Comparison of ENCODE assay signal across 8 mouse cellular contexts in the genomic region with DNA sequence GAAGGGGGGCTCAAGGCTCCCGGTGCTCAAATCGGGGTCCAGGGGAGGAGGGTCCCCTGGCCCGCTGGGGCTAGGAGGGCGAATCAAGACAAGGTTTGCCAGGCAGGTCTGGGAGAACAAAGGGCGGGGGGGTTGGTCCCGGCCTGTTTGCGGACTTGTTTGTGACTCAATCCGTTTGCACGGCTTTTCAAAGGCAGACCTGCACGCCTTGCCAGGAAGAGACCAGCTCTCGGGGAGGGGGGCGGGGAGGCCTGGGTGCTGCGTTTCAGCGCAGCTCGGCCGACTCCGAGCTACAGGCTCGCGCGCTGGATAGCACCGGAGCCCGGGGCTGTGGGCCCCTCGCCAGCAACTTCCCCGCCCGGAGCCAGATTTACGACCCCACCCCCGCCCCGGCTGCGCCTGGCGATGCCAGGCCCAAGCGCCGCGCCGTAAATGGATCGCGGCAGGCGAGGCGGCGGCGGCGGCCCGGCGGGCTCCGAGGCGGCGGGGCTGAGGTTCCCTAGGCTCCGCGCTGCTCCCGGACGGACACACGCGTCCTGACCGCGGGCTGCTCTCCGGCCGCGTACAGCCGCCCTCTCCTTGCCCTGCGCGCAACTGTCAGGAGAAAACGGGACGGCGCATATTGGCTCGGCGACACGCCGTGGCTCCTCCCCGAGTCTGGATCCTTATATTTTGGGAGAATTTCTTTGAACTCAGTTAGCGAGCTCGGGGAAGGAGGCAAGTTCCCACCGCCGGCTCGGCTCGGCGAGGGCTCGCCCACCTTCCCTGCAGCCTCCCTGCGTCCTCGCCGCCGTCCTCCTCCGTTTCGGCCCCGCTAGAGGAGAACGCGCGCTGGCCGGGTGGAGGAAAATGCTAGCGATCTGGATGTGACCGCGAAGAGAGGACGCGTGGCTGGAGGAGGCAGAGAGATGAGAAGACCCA. TPM values are rescaled to one million over a fixed set of nuclear protein-coding genes. Genes with fewer than 3 reads are reported as not detected.
DNase-seq lines count a peak whose midpoint lies in the region; ATAC-seq and TF ChIP-seq lines count a peak whose summit lies in the region.

A gene (plus strand): TSS at position 695 of the 921 bp plus-strand sequence.

- H3K27me3 ChIP-seq in megakaryocyte, embryonic 14.5 days (replicated peaks): peaks cover 68% of the 10 kb centered on the region
- peaks cover 50% of the 10 kb centered on the region for H3K27me3 ChIP-seq in embryonic facial prominence, embryonic 10.5 days (replicated peaks; ENCODE audit: low read depth, poor library complexity, severe bottlenecking)
- peaks cover 11% of the 10 kb centered on the region; the same call in 1 of the 2 replicates for H3K27me3 ChIP-seq in heart, adult 2 months (ENCODE audit: control insufficient read depth, insufficient read depth, low read length)
- H3K27me3 ChIP-seq in limb, embryonic 15.5 days: peaks cover 16% of the 10 kb centered on the region
- peaks cover 25% of the 10 kb centered on the region; the same call in 1 of the 2 replicates for H3K27me3 ChIP-seq in thymus, adult 2 months (ENCODE audit: control insufficient read depth, insufficient read depth, low read length)

- no peak for TF ChIP-seq CTCF in heart, adult 2 months (IDR thresholded peaks at IDR 0.05)
- no peak for TF ChIP-seq CTCF in thymus, adult 2 months (IDR thresholded peaks at IDR 0.05; ENCODE audit: borderline replicate concordance, control insufficient read depth, extremely low read depth, insufficient read depth, low read length, poor library complexity)

- H3K4me2 ChIP-seq in limb, embryonic 15.5 days: peak within 1 kb of the TSS; percentile 100

- peak within 1 kb of the TSS; percentile 88 for H3K4me3 ChIP-seq in megakaryocyte, embryonic 14.5 days (replicated peaks)
- H3K4me3 ChIP-seq in embryonic facial prominence, embryonic 10.5 days: peak within 1 kb of the TSS; percentile 77
- H3K4me3 ChIP-seq in heart, adult 2 months: peak within 1 kb of the TSS; percentile 58
- peak within 1 kb of the TSS; percentile 61 for H3K4me3 ChIP-seq in limb, embryonic 15.5 days
- H3K4me3 ChIP-seq in thymus, adult 2 months (ENCODE audit: control insufficient read depth, insufficient read depth, low read length): peak within 1 kb of the TSS; percentile 25

- under 1% methylated on average over 92 of the region's 92 CpGs for WGBS in embryonic facial prominence, embryonic 10.5 days
- WGBS in heart, adult 2 months: under 1% methylated on average over 92 of the region's 92 CpGs
- WGBS in limb, embryonic 15.5 days: under 1% methylated on average over 87 of the region's 92 CpGs
- under 1% methylated on average over 88 of the region's 92 CpGs for WGBS in thymus, adult 2 months

- peaks cover 38% of the 10 kb centered on the region for H3K4me1 ChIP-seq in megakaryocyte, embryonic 14.5 days
- peaks cover 54% of the 10 kb centered on the region for H3K4me1 ChIP-seq in embryonic facial prominence, embryonic 10.5 days
- H3K4me1 ChIP-seq in heart, adult 2 months (ENCODE audit: control insufficient read depth, insufficient read depth, low read length): no peaks in the 10 kb centered on the region
- peaks cover 48% of the 10 kb centered on the region for H3K4me1 ChIP-seq in limb, embryonic 15.5 days
- peaks cover 31% of the 10 kb centered on the region for H3K4me1 ChIP-seq in thymus, adult 2 months (replicated peaks; ENCODE audit: control insufficient read depth, insufficient read depth, low read length)

- H3K79me2 ChIP-seq in heart, adult 2 months (replicated peaks; ENCODE audit: control insufficient read depth, insufficient read depth, low read length): no peaks in the 10 kb centered on the region

- peaks cover 3% of the 10 kb centered on the region; the same call in 1 of the 2 replicates for H3K9me3 ChIP-seq in megakaryocyte, embryonic 14.5 days
- no peaks in the 10 kb centered on the region; the same call in 1 of the 2 replicates for H3K9me3 ChIP-seq in embryonic facial prominence, embryonic 10.5 days
- no peaks in the 10 kb centered on the region for H3K9me3 ChIP-seq in limb, embryonic 15.5 days

- DNase-seq in embryonic facial prominence, embryonic 10.5 days (ENCODE audit: low spot score): peak; percentile 84
- DNase-seq in heart, adult 2 months: peak; percentile 47 to 53
- DNase-seq in kidney, adult 9 months: peak; percentile 12
- peak; percentile 80 for DNase-seq in neural tube, embryonic 10.5 days (ENCODE audit: extremely low spot score, low spot score)
- DNase-seq in thymus, adult 2 months: peak; percentile 4

- H3K9ac ChIP-seq in heart, adult 2 months (ENCODE audit: low read depth, low read length): peak within 1 kb of the TSS; percentile 63
- H3K9ac ChIP-seq in limb, embryonic 15.5 days: peak within 1 kb of the TSS; percentile 72

- ATAC-seq in megakaryocyte, adult 5-6 weeks (ENCODE audit: poor library complexity, severe bottlenecking): no peak
- ATAC-seq in limb, embryonic 15.5 days (ENCODE audit: insufficient number of reproducible peaks, low FRiP score, low TSS enrichment, low read depth): peak; percentile 51; the same call in 1 of the 2 replicates

- TF ChIP-seq EP300 in heart, adult 2 months (IDR thresholded peaks at IDR 0.05; ENCODE audit: insufficient read depth, low read depth, low read length): no peak

- intact Hi-C loops in heart, adult 2 months (cut with DNase I): no loop called here

- H3K36me3 ChIP-seq in megakaryocyte, embryonic 14.5 days (replicated peaks; ENCODE audit: low read length): no peaks in the 10 kb centered on the region
- H3K36me3 ChIP-seq in embryonic facial prominence, embryonic 10.5 days (replicated peaks): peaks cover 6% of the 10 kb centered on the region; the same call in 1 of the 2 replicates
- H3K36me3 ChIP-seq in heart, adult 2 months (ENCODE audit: control insufficient read depth, insufficient read depth, low read length): no peaks in the 10 kb centered on the region
- H3K36me3 ChIP-seq in limb, embryonic 15.5 days: no peaks in the 10 kb centered on the region
- no peaks in the 10 kb centered on the region for H3K36me3 ChIP-seq in thymus, adult 2 months (ENCODE audit: control insufficient read depth, insufficient read depth, low read length)

- peak within 1 kb of the TSS; percentile 85 for H3K27ac ChIP-seq in embryonic facial prominence, embryonic 10.5 days (replicated peaks)
- peak within 1 kb of the TSS; percentile 3; the same call in 1 of the 2 replicates for H3K27ac ChIP-seq in heart, adult 2 months
- peak within 1 kb of the TSS; percentile 80 for H3K27ac ChIP-seq in limb, embryonic 15.5 days
- no peak within 1 kb of the TSS for H3K27ac ChIP-seq in thymus, adult 2 months (ENCODE audit: control insufficient read depth, insufficient read depth, low read length)

- TF ChIP-seq POLR2A in heart, adult 2 months (IDR thresholded peaks at IDR 0.05; ENCODE audit: insufficient read depth, low read depth, low read length): no peak
- no peak for TF ChIP-seq POLR2A in thymus, adult 2 months (IDR thresholded peaks at IDR 0.05; ENCODE audit: control insufficient read depth, extremely low read depth, insufficient read depth, low read length, poor library complexity)

RNA-seq across cellular contexts. Expression of the gene that starts here (rescaled TPM):
- polyA plus RNA-seq in megakaryocyte, embryonic 14.5 days (2012; ENCODE audit: insufficient read depth, low replicate concordance): not detected in 2 replicates
- total RNA-seq in megakaryocyte, adult 5-6 weeks (2015): 0.02 and 0.20 TPM in 2 replicates
- total RNA-seq in megakaryocyte, adult 5-6 weeks (2017): 0.04 TPM in 1 of 2 replicates, not detected in the other
- polyA plus RNA-seq in embryonic facial prominence, embryonic 10.5 days (2016; fragmentation: Nextera tagmentation; extraction: Ambion mirVana): 9.0 and 10.2 TPM in 2 replicates
- 1 to 10 TPM; 2.4 to 3.0 TPM for total RNA-seq in heart, adult 2 months (2021)
- 0.86 and 1.1 TPM in 2 replicates for polyA plus RNA-seq in heart, adult 2 months (2012; rRNA removed)
- polyA plus RNA-seq in limb, embryonic 15.5 days (2015; fragmentation: Nextera tagmentation; extraction: Ambion mirVana): 3.8 and 5.3 TPM in 2 replicates
- polyA plus RNA-seq in thymus, adult 2 months (2012; rRNA removed): 0.15 and 0.16 TPM in 2 replicates

Comparison
In these comparisons a context has a peak if more than half of its experiments do, and no peak if none do; other contexts are left out.
1. Peak in DNase-seq and H3K4me3 ChIP-seq in thymus, adult 2 months; RNA of the gene not detected or under 1 TPM.
2. H3K4me3 ChIP-seq: peak in every context shown above with its lines; median percentile 88 in megakaryocyte, embryonic 14.5 days; 77 in embryonic facial prominence, embryonic 10.5 days; 61 in limb, embryonic 15.5 days; 58 in heart, adult 2 months; 25 in thymus, adult 2 months.
3. DNase-seq: peak in every context shown above with its lines; median percentile 84 in embryonic facial prominence, embryonic 10.5 days; 80 in neural tube, embryonic 10.5 days; 50 in heart, adult 2 months; 12 in kidney, adult 9 months; 4 in thymus, adult 2 months.